Mouse (Mus musculus) ES-E14 (cell line): Measurements from ENCODE around the gene Pou5f1.

Source experiments
- CHD2 ChIP-seq: IDR thresholded peaks from 2 replicates; pipeline ENCODE4 v1.6.1; 2014; ENCODE audit warnings: mild to moderate bottlenecking, low read depth, low read length, inconsistent platforms
- MAFK ChIP-seq: IDR thresholded peaks from 2 replicates; pipeline ENCODE4 v1.6.1; 2014; ENCODE audit warnings: mild to moderate bottlenecking, low read depth, low read length, inconsistent platforms; ENCODE audit not compliant: insufficient read depth
- ZC3H11A ChIP-seq: IDR thresholded peaks from 2 replicates; pipeline ENCODE4 v1.6.1; 2012; ENCODE audit warnings: low read depth, mild to moderate bottlenecking, inconsistent platforms, low read length, borderline replicate concordance
- ZNF384 ChIP-seq: IDR thresholded peaks from 2 replicates; pipeline ENCODE4 v1.6.1; 2012; ENCODE audit warnings: low read depth, low read length, inconsistent platforms

GRCm38 (mm10) chr17:35488041-35488440 lies 17.8 kb upstream of the Pou5f1 start:
- TF ChIP-seq MAFK (no peak), ZC3H11A (no peak), ZNF384 (no peak), CHD2 (no peak)
